Mouse (Mus musculus) E14TG2a.4 (cell line): ENCODE measurements around the gene Prdm1.

Source experiments
- CTCF ChIP-seq: conservative IDR thresholded peaks from 2 replicates; pipeline ENCODE4 v1.5.1; 2014; ENCODE audit warnings: low read length
- NANOG ChIP-seq: IDR thresholded peaks from 2 replicates; pipeline ENCODE4 v1.6.1; 2014; ENCODE audit warnings: borderline replicate concordance, low read length, mixed read lengths

DNA sequence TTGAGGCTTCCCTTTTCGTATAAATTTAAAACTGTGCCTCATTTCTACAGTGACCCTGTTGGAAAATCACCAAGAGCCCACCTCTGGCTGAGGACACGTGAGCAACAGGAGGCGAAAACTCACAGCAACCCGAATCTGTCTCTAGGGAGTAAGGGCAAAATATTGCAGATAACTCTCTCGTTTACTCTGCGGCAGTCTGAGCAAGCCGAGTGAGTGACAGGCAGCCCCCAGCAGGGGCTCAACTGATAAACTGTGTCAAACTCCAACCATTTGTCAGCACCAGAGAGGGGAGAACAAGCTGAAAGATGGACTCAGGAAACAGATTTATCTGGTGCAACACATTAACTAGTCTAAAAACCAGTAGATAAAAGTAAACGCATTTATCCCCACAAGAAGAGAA lies 62.7 kb downstream of the Prdm1 start:
- TF ChIP-seq CTCF (no peak), NANOG (no peak)
